Mouse (Mus musculus) kidney, adult 18-20 months (tissue): Measurements from ENCODE around the gene Chchd1.
A peak's percentile ranks its signal among the peaks of the same experiment; 100 is the strongest.

ENCODE experiments used
- DNase-seq: peaks from one replicate; pipeline ENCODE4 v3.0.0; 2021

The Chchd1 gene

DNA sequence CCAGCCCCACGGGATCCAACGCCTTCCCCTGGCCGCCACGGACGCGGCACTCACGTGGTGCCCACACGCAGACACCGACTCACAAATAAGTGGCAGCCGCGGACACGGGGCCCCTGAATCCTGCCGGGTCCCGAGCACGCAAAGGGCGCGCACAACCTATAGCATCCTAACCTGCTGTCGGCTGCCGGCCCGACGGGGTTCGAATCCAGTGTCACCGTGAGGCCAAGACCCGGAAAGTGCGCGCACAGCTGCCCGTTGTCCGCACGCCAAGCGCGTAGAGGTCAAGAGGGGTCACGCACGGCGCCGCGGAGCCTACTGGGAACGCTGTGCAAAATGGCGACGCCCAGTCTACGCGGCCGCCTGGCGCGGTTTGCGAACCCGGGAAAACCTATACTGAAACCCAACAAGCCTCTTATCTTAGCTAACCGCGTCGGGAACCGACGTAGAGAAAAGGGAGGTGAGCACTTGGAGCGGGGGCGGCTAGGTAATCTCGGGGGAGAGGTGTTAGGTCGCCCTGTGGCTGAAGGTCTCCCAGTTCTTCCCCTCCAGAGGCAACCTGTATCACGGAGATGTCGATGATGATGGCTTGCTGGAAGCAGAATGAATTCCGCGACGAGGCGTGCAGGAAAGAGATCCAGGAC, at the start of gene Chchd1:
Gene Chchd1 (plus strand): TSS at position 266 of the 641 bp plus-strand sequence.
- DNase-seq = peak; percentile 95

DNA sequence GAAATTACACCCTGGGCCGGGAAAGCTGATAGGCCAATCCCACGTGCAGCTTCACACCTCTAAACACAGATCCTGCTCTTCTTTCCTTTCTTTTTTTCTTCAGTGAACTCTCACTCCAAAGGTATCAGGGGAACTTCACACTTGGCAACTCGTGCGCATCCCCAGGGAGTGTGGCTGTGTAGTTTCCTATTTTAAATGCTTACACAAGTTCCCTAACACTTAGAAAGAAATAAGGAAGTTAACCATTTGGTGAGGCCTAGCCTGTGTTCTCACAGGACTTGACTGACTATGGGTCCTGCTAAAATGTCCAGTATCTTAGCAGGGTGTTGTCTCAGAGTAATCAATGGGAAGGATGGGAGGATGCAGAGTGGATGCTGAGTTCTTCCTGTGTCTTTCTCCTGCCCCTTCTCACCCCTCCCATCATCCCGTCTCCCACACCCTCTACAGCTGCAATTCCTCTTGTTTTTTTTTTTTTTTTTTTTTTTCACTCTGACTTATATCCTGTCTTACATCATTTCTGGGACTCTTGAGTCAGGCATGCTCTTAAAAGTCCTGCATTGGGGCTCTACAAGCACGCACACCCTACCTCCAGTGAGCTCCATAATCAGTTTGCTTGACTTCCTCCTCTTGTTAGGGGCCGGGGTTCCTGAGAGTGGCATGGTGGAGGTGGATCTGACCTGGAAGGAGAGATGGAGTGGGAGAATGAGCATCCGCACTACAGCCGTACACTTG, 48.0 kb upstream of the Chchd1 start:
- DNase-seq = no peak

- no peak for DNase-seq
Observed at GRCm38 (mm10) chr14:20655731-20656130, 47.1 kb upstream of the Chchd1 start.

- no peak for DNase-seq
Observed at GRCm38 (mm10) chr14:20656361-20656760, 46.4 kb upstream of the Chchd1 start, which contains the start of gene Myoz1. TSS of gene Myoz1 (minus strand) at chr14:20656540.

- DNase-seq = no peak
Observed at GRCm38 (mm10) chr14:20658326-20658725, 44.5 kb upstream of the Chchd1 start.

GRCm38 (mm10) chr14:20658902-20659301, 43.9 kb upstream of the Chchd1 start:
- no peak for DNase-seq

- no peak for DNase-seq
Observed at GRCm38 (mm10) chr14:20659687-20660086, 43.1 kb upstream of the Chchd1 start.

DNA sequence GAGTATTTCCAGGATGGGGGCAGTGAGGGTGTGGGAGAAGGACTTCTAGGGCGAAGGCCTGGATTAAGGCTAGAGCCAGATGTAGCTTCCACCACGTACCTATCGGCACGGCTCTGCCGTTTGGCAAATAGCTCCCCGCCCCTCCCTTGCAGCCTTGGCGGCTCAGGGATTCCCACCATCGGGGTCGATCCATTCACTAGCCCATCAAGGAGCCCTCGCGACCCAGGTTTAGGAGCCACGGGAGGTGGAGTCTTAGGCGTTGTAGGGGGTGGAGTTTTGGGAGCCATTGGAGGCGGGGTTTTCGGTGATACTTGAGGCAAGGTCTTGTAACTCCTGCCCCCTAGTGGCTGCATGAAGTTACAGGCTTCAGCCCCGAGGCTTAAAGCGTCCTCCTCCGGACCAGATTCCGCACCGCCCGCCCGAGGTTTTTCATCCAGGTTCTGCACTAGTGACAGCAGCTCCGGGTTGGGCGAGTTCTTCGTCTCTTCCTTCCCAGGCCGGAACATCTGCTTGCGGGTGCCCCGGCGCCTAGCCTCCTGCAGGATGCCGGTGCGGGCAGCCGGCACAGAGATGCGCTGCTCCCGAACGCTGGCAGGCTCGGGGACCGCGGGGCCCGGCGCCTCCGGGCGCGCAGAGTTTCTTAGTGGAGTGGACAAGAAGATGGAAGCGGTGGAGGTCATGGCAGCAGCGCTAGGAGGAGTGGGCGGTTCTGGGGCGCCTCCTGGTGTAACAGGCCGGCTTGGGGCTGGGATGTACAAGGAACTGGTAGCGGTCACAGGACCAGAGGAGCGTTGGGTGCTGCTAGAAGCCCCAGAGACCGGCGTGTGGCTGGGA, 41.8 kb upstream of the Chchd1 start:
- peak; percentile 94 for DNase-seq

GRCm38 (mm10) chr14:20661661-20662331, 41.0 kb upstream of the Chchd1 start:
- DNase-seq = no peak

GRCm38 (mm10) chr14:20662740-20663139, 40.1 kb upstream of the Chchd1 start:
- no peak for DNase-seq

- no peak for DNase-seq
Observed at GRCm38 (mm10) chr14:20663601-20664000, 39.2 kb upstream of the Chchd1 start.

DNA sequence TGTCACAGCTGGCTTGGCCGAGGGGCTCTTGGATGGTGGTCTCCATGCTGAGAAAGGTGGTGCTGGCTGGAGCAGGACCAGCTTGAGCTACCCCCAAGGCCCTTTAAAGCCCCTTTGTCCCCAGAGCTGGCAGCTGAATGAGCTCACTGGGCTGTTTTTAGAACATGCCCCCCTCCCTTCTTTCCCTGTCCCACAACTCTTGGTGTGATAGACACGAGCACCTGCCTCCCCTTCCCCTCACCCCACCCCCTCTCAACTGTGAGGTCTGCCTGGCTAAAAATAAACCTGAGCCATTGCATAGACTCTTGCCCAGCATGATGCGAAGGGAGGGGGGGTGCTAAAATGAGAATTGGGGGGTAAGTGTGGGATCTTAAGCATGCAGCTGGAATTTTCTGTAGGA, 38.4 kb upstream of the Chchd1 start:
- DNase-seq = no peak

- no peak for DNase-seq
Observed at GRCm38 (mm10) chr14:20667469-20667868, 35.3 kb upstream of the Chchd1 start.

GRCm38 (mm10) chr14:20668154-20668810, 34.5 kb upstream of the Chchd1 start, which contains the start of gene Synpo2l:
TSS of gene Synpo2l (minus strand) at chr14:20668354.
- peak; percentile 44 for DNase-seq

DNA sequence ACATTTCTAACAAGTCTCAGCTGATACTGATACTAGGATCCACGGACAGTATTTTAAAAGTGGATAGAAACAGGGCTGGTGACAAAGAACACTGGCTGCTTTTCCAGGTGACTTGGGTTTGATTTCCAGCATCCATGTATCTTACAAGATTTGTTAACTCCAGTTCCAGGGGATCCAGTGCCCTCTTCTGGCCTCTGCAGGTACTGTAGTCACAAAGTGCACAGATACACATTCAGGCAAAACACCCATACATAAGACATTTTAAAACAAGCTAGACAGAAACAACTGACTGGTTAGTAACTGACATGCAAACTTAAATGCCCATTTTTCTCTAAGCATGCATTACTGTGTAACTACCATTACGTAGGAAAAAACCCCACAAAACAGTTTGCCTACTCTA, 29.8 kb upstream of the Chchd1 start:
- peak; percentile 54 for DNase-seq

- peak; percentile 69 for DNase-seq
Observed at GRCm38 (mm10) chr14:20673735-20674063, 29.1 kb upstream of the Chchd1 start.

- DNase-seq = peak; percentile 95
Observed at GRCm38 (mm10) chr14:20674064-20674833, 28.6 kb upstream of the Chchd1 start, which contains the start of gene Sec24c. TSS of gene Sec24c (plus strand) at chr14:20674308.

- no peak for DNase-seq
Observed at GRCm38 (mm10) chr14:20677906-20678305, 24.9 kb upstream of the Chchd1 start.

GRCm38 (mm10) chr14:20681742-20682141, 21.1 kb upstream of the Chchd1 start:
- DNase-seq = no peak

- DNase-seq = peak; percentile 54
Observed at GRCm38 (mm10) chr14:20682498-20682897, 20.3 kb upstream of the Chchd1 start.

GRCm38 (mm10) chr14:20686576-20686975, 16.2 kb upstream of the Chchd1 start:
- no peak for DNase-seq

DNA sequence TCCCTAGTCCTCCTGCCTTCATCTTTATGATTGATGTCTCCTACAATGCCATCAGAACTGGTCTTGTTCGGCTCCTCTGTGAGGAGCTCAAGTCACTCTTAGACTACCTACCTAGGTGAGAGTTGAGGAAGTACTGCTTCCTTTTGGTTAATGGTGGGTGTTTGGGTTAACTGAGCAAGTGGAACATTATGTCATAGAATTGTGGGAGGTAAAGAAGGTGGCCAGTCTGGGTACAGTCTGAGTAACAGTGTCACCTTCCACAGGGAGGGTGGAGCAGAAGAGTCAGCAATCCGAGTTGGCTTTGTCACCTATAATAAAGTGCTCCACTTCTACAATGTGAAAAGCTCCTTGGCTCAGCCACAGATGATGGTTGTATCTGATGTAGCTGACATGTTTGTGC, 13.8 kb upstream of the Chchd1 start:
- DNase-seq = no peak
